Mouse (Mus musculus) heart, embryonic 14.5 days (tissue): ENCODE data around the gene Kcnn3. TPM values are rescaled to one million over a fixed set of nuclear protein-coding genes. Genes with fewer than 3 reads are reported as not detected.

ENCODE experiments used
- ATAC-seq: fragments of 200-750 bp; cut with Nextera tagmentation; 2 replicates; pipeline ENCODE4 v1.8.0; 2017; ENCODE audit warnings: low read depth, moderate TSS enrichment; ENCODE audit not compliant: insufficient number of reproducible peaks, insufficient read depth, low FRiP score
- H3K27ac ChIP-seq, 2 experiments: fragments of 200-500 bp in 1 of 2; fragments of 300-500 bp in 1 of 2; sonication (generic) in 1 of 2; replicated peaks in 1 of 2; 2 replicates each; pipeline ENCODE4 v1.5.1; 2012 to 2014; ENCODE audit warnings: low read depth in 2 of 2, low read length in 2 of 2, control low read depth in 1 of 2, mild to moderate bottlenecking in 1 of 2, mixed read lengths in 1 of 2; ENCODE audit not compliant: control insufficient read depth in 1 of 2, insufficient read depth in 1 of 2
- H3K27me3 ChIP-seq: fragments of 300-500 bp; sonication (generic); 2 replicates; pipeline ENCODE4 v1.6.1; 2014; ENCODE audit warnings: mild to moderate bottlenecking, low read length, control low read depth; ENCODE audit not compliant: control insufficient read depth, insufficient read depth
- H3K36me3 ChIP-seq: fragments of 300-500 bp; sonication (generic); 2 replicates; pipeline ENCODE4 v1.6.1; 2014; ENCODE audit warnings: mild to moderate bottlenecking, control low read depth, low read length, mixed read lengths; ENCODE audit not compliant: control insufficient read depth, insufficient read depth
- H3K4me1 ChIP-seq, 2 experiments: fragments of 200-500 bp in 1 of 2; fragments of 300-500 bp in 1 of 2; sonication (generic) in 1 of 2; 2 replicates each; pipeline ENCODE4 v1.6.1; 2012 to 2014; ENCODE audit warnings: low read length in 2 of 2, control low read depth in 1 of 2, mixed read lengths in 1 of 2; ENCODE audit not compliant: control insufficient read depth in 2 of 2, insufficient read depth in 2 of 2
- H3K4me2 ChIP-seq: fragments of 300-500 bp; sonication (generic); 2 replicates; pipeline ENCODE4 v1.6.1; 2014; ENCODE audit warnings: mild to moderate bottlenecking, low read length
- H3K4me3 ChIP-seq, 2 experiments: fragments of 200-500 bp in 1 of 2; fragments of 300-500 bp in 1 of 2; sonication (generic) in 1 of 2; 2 replicates each; pipeline ENCODE4 v1.5.1; 2012 to 2014; ENCODE audit warnings: low read length in 2 of 2, mild to moderate bottlenecking in 2 of 2, control low read depth in 1 of 2, low read depth in 1 of 2, moderate library complexity in 1 of 2; ENCODE audit not compliant: control insufficient read depth in 1 of 2, insufficient read depth in 1 of 2
- H3K9ac ChIP-seq: fragments of 300-500 bp; sonication (generic); 2 replicates; pipeline ENCODE4 v1.6.1; 2014; ENCODE audit warnings: mild to moderate bottlenecking, low read length
- H3K9me3 ChIP-seq: fragments of 300-500 bp; sonication (generic); 2 replicates; pipeline ENCODE4 v1.6.1; 2016; ENCODE audit warnings: low read length, control low read depth; ENCODE audit not compliant: control insufficient read depth
- WGBS: fragments of 180-500 bp; shearing (Covaris S2); extraction: QIAGEN DNeasy Blood & Tissue Kit; methylation state at CpG from one replicate; pipeline ENCODE4 v1.1.7; 2014; 5-methylcytosine and 5-hydroxymethylcytosine counted together
- polyA plus RNA-seq: library from polyadenylated mRNA; unstranded; fragments of >200 nt; fragmentation: Nextera tagmentation; extraction: Ambion mirVana; gene quantifications from 2 replicates; pipeline ENCODE4 v1.2.1, GENCODE M21; 2014

Kcnn3 gene
- polyA plus RNA-seq, 1 experiment from 2014 or later, result 3.1 TPM

- H3K27me3 ChIP-seq, result no peaks in the 10 kb centered on the region
- ATAC-seq, result no peak
- H3K9ac ChIP-seq, result peak overlapping the region; percentile 89
- 23% methylated on average over 6 of the region's 6 CpGs for WGBS
- H3K27ac ChIP-seq, result peak overlapping the region; percentile 68 to 86
- H3K4me2 ChIP-seq, result peak overlapping the region; percentile 77
- H3K36me3 ChIP-seq, result no peaks in the 10 kb centered on the region
- peak overlapping the region; percentile 90 to 93 for H3K4me3 ChIP-seq
- no peaks in the 10 kb centered on the region for H3K9me3 ChIP-seq
- H3K4me1 ChIP-seq, result peaks cover 2 to 13% of the 10 kb centered on the region in 2 experiments; a peak in 3 of 4 replicates
Observed at GRCm38 (mm10) chr3:89715967-89716256, 195.9 kb downstream of the Kcnn3 start.

GRCm38 (mm10) chr3:89722032-89722431 is 202.1 kb downstream of the Kcnn3 start:
- H3K36me3 ChIP-seq, result no peaks in the 10 kb centered on the region
- H3K9ac ChIP-seq, result no peak overlapping the region
- H3K27ac ChIP-seq, result no peak overlapping the region
- H3K4me3 ChIP-seq, result no peak overlapping the region
- no peaks in the 10 kb centered on the region for H3K9me3 ChIP-seq
- peaks cover 2 to 8% of the 10 kb centered on the region in 2 experiments; a peak in 2 of 4 replicates for H3K4me1 ChIP-seq
- H3K4me2 ChIP-seq, result no peak overlapping the region
- no peaks in the 10 kb centered on the region for H3K27me3 ChIP-seq
- ATAC-seq, result no peak

- 66% methylated on average over 7 of the region's 7 CpGs for WGBS
- H3K4me2 ChIP-seq, result no peak overlapping the region
- H3K9ac ChIP-seq, result no peak overlapping the region
- H3K36me3 ChIP-seq, result no peaks in the 10 kb centered on the region
- ATAC-seq, result no peak
- H3K9me3 ChIP-seq, result no peaks in the 10 kb centered on the region
- no peak overlapping the region for H3K27ac ChIP-seq
- H3K27me3 ChIP-seq, result no peaks in the 10 kb centered on the region
- no peak overlapping the region for H3K4me3 ChIP-seq
- peaks cover 0 to 8% of the 10 kb centered on the region in 2 experiments; a peak in 2 of 4 replicates for H3K4me1 ChIP-seq
Observed at GRCm38 (mm10) chr3:89723400-89724084, 203.6 kb downstream of the Kcnn3 start.

Other genes with a start within 250 kb of the Kcnn3 start
- gene Slc50a1, start 249.6 kb upstream of the Kcnn3 start, polyA plus RNA-seq, result 48.2 and 48.9 TPM in 2 replicates
- gene Efna1, start 239.0 kb upstream of the Kcnn3 start, polyA plus RNA-seq, result 38.4 and 39.7 TPM in 2 replicates
- gene Efna3, start 197.2 kb upstream of the Kcnn3 start, polyA plus RNA-seq, result 0.78 and 1.1 TPM in 2 replicates
- 6.0 and 6.7 TPM in 2 replicates for gene Efna4, start 182.1 kb upstream of the Kcnn3 start, polyA plus RNA-seq
- 31.0 and 38.6 TPM in 2 replicates for gene Adam15, start 170.2 kb upstream of the Kcnn3 start, polyA plus RNA-seq
- gene Dcst2, start 158.2 kb upstream of the Kcnn3 start, polyA plus RNA-seq, result not detected in 2 replicates
- 0.16 and 0.18 TPM in 2 replicates for gene Dcst1, start 154.9 kb upstream of the Kcnn3 start, polyA plus RNA-seq
- gene Zbtb7b, start 125.4 kb upstream of the Kcnn3 start, polyA plus RNA-seq, result 1.3 and 1.8 TPM in 2 replicates
- gene Lenep, start 117.4 kb upstream of the Kcnn3 start, polyA plus RNA-seq, result not detected in 2 replicates
- gene Flad1, start 108.3 kb upstream of the Kcnn3 start, polyA plus RNA-seq, result 33.5 and 35.2 TPM in 2 replicates
- 354 and 368 TPM in 2 replicates for gene Cks1b, start 101.8 kb upstream of the Kcnn3 start, polyA plus RNA-seq
- gene Shc1, start 101.7 kb upstream of the Kcnn3 start, polyA plus RNA-seq, result 48.0 and 50.5 TPM in 2 replicates
- 24.3 and 27.8 TPM in 2 replicates for gene Pygo2, start 90.0 kb upstream of the Kcnn3 start, polyA plus RNA-seq
- 36.9 and 37.3 TPM in 2 replicates for gene Pbxip1, start 83.5 kb upstream of the Kcnn3 start, polyA plus RNA-seq
- gene Pmvk, start 65.6 kb upstream of the Kcnn3 start, polyA plus RNA-seq, result 54.3 and 56.8 TPM in 2 replicates
- gene Adar, start 194.9 kb downstream of the Kcnn3 start, polyA plus RNA-seq, result 8.0 and 9.4 TPM in 2 replicates
- 0.24 and 0.38 TPM in 2 replicates for gene Chrnb2, start 244.5 kb downstream of the Kcnn3 start, polyA plus RNA-seq